Mouse (Mus musculus): ENCODE measurements around the gene Elane. TPM values are rescaled to one million over a fixed set of nuclear protein-coding genes. Genes with fewer than 3 reads are reported as not detected.

The Elane gene
- 1 to 10 TPM; 1.4 to 1.7 TPM for total RNA-seq (2023)

GRCm38 (mm10) chr10:79886054-79886453 lies at the start of gene Elane:
TSS of gene Elane (plus strand) at chr10:79886247.

GRCm38 (mm10) chr10:79853860-79854795 lies 31.9 kb upstream of the Elane start, which contains the start of gene Ptbp1:
TSS of gene Ptbp1 (plus strand) at chr10:79854427.

GRCm38 (mm10) chr10:79874290-79874862 lies 11.7 kb upstream of the Elane start, which contains the start of the genes Prtn3 and Plppr3:
TSS of gene Prtn3 (plus strand) at chr10:79874476.
TSS of gene Plppr3 (minus strand) at chr10:79874634.

GRCm38 (mm10) chr10:79890670-79891069 lies 4.6 kb downstream of the Elane start, which contains the start of gene Cfd:
TSS of gene Cfd (plus strand) at chr10:79890853.

GRCm38 (mm10) chr10:79908167-79909091 lies 22.4 kb downstream of the Elane start, which contains the start of gene Med16:
TSS of gene Med16 (minus strand) at chr10:79908923.

GRCm38 (mm10) chr10:79910556-79910955 lies 24.5 kb downstream of the Elane start, which contains the start of gene Gm26602:
TSS of gene Gm26602 (plus strand) at chr10:79910856.

GRCm38 (mm10) chr10:79916808-79917531 lies 30.9 kb downstream of the Elane start, which contains the start of gene Kiss1r:
TSS of gene Kiss1r (plus strand) at chr10:79916971.

GRCm38 (mm10) chr10:79920958-79921535 lies 35.0 kb downstream of the Elane start, which contains the start of gene R3hdm4:
TSS of gene R3hdm4 (minus strand) at chr10:79921208.

GRCm38 (mm10) chr10:79926491-79927323 lies 40.7 kb downstream of the Elane start, which contains the start of gene Arid3a:
TSS of gene Arid3a (plus strand) at chr10:79927043.

Other genes with a start within 250 kb of the Elane start
- gene Shc2, start 248.3 kb upstream of the Elane start, total RNA-seq (2023), result not detected
- gene Odf3l2, start 240.5 kb upstream of the Elane start, total RNA-seq (2023), result not detected
- not detected for gene Madcam1, start 221.7 kb upstream of the Elane start, total RNA-seq (2023)
- gene Tpgs1, start 216.9 kb upstream of the Elane start, total RNA-seq (2023), result 10 to 100 TPM; 29.6 to 35.8 TPM
- gene Cdc34, start 204.1 kb upstream of the Elane start, total RNA-seq (2023), result 10 to 100 TPM; 64.7 to 68.6 TPM
- gene Gzmm, start 197.2 kb upstream of the Elane start, total RNA-seq (2023), result 1 to 10 TPM; 2.3 to 2.7 TPM
- 100 to 1,000 TPM; 153 to 156 TPM for gene Bsg, start 181.8 kb upstream of the Elane start, total RNA-seq (2023)
- gene Hcn2, start 169.6 kb upstream of the Elane start, total RNA-seq (2023), result under 1 TPM in 1 of 2 experiments, not detected in 1; 0.16 TPM
- 10 to 100 TPM; 29.0 to 32.2 TPM for gene Polrmt, start 139.7 kb upstream of the Elane start, total RNA-seq (2023)
- not detected for gene Fgf22, start 131.2 kb upstream of the Elane start, total RNA-seq (2023)
- 10 to 100 TPM; 42.3 to 43.1 TPM for gene Rnf126, start 119.3 kb upstream of the Elane start, total RNA-seq (2023)
- gene Fstl3, start 109.0 kb upstream of the Elane start, total RNA-seq (2023), result 1 to 10 TPM; 1.2 to 2.2 TPM
- gene Prss57, start 95.3 kb upstream of the Elane start, total RNA-seq (2023), result not detected
- 10 to 100 TPM; 70.2 to 73.6 TPM for gene Palm, start 92.7 kb upstream of the Elane start, total RNA-seq (2023)
- gene Misp, start 65.3 kb upstream of the Elane start, total RNA-seq (2023), result under 1 TPM in 1 of 2 experiments, not detected in 1; 0.49 TPM
- gene Ptbp1, start 31.8 kb upstream of the Elane start, total RNA-seq (2023), result 100 to 1,000 TPM; 308 to 311 TPM
- 10 to 100 TPM in 1 of 2 experiments, 1 to 10 TPM in 1; 4.9 to 13.3 TPM for gene Prtn3, start 11.8 kb upstream of the Elane start, total RNA-seq (2023)
- 1 to 10 TPM; 1.5 to 5.6 TPM for gene Plppr3, start 11.6 kb upstream of the Elane start, total RNA-seq (2023)
- not detected for gene Cfd, start 4.6 kb downstream of the Elane start, total RNA-seq (2023)
- 10 to 100 TPM; 33.8 to 45.6 TPM for gene Med16, start 22.7 kb downstream of the Elane start, total RNA-seq (2023)
- not detected for gene Gm26602, start 24.6 kb downstream of the Elane start, total RNA-seq (2023)
- gene Kiss1r, start 30.7 kb downstream of the Elane start, total RNA-seq (2023), result 1 to 10 TPM; 1.1 to 1.5 TPM
- gene R3hdm4, start 35.0 kb downstream of the Elane start, total RNA-seq (2023), result 100 to 1,000 TPM; 103 to 108 TPM
- gene Arid3a, start 40.8 kb downstream of the Elane start, total RNA-seq (2023), result 10 to 100 TPM; 72.0 to 93.0 TPM
- gene Wdr18, start 73.9 kb downstream of the Elane start, total RNA-seq (2023), result 10 to 100 TPM; 14.9 to 15.3 TPM
- not detected for gene Grin3b, start 84.5 kb downstream of the Elane start, total RNA-seq (2023)
- gene Tmem259, start 98.1 kb downstream of the Elane start, total RNA-seq (2023), result 100 to 1,000 TPM; 159 to 170 TPM
- gene Cnn2, start 102.3 kb downstream of the Elane start, total RNA-seq (2023), result 100 to 1,000 TPM; 264 to 285 TPM
- gene Abca7, start 110.2 kb downstream of the Elane start, total RNA-seq (2023), result 100 to 1,000 TPM; 123 to 126 TPM
- gene Arhgap45, start 130.4 kb downstream of the Elane start, total RNA-seq (2023), result 100 to 1,000 TPM; 445 to 469 TPM
- gene Polr2e, start 153.5 kb downstream of the Elane start, total RNA-seq (2023), result 10 to 100 TPM; 70.3 to 88.5 TPM
- gene Gpx4, start 160.9 kb downstream of the Elane start, total RNA-seq (2023), result 100 to 1,000 TPM; 295 to 325 TPM
- 100 to 1,000 TPM; 221 to 224 TPM for gene Sbno2, start 219.3 kb downstream of the Elane start, total RNA-seq (2023)
- gene Stk11, start 229.6 kb downstream of the Elane start, total RNA-seq (2023), result 100 to 1,000 TPM; 122 to 129 TPM